Mouse (Mus musculus): ENCODE measurements around the gene Myo1d.

GRCm38 (mm10) chr11:80577747-80578640, 201.8 kb downstream of the Myo1d start:
- TF ChIP-seq TAL1 (IDR thresholded peaks at IDR 0.05; ENCODE audit: low read length) (no peak), GABPA (IDR thresholded peaks at IDR 0.05; ENCODE audit: low read depth, low read length) (no peak), NELFE (IDR thresholded peaks at IDR 0.05; ENCODE audit: low read depth, low read length) (no peak), USF1 (IDR thresholded peaks at IDR 0.05; ENCODE audit: low read depth, low read length) (no peak), MAZ (IDR thresholded peaks at IDR 0.05; ENCODE audit: low read depth, low read length) (no peak), ETS1 (IDR thresholded peaks at IDR 0.05; ENCODE audit: low read depth, low read length) (no peak), MXI1 (IDR thresholded peaks at IDR 0.05; ENCODE audit: low read depth, low read length) (no peak), CTCF (IDR thresholded peaks at IDR 0.05 in 2 of 3, conservative IDR thresholded peaks at IDR 0.05 in 1 of 3; ENCODE audit: control insufficient read depth in 1 of 3, insufficient read depth in 1 of 3, low read depth in 2 of 3, low read length in 3 of 3, poor library complexity in 1 of 3, severe bottlenecking in 1 of 3) (no peak), POLR2A (IDR thresholded peaks at IDR 0.05; ENCODE audit: control insufficient read depth in 1 of 2, insufficient read depth in 1 of 2, low read depth in 1 of 2, low read length in 2 of 2, poor library complexity in 1 of 2) (no peak)

Data from MEL (cell line).